Mouse (Mus musculus): ENCODE measurements around the gene Slc12a9. TPM values are rescaled to one million over a fixed set of nuclear protein-coding genes. Genes with fewer than 3 reads are reported as not detected.
A peak's percentile ranks its signal among the peaks of the same experiment; 100 is the strongest.
"Not testable (repeated sequence)": the region's sequence is repeated elsewhere in the genome, so short reads cannot be mapped to it uniquely, and the experiment has no call there.

Slc12a9 gene
- total and polyA plus RNA-seq, 3 experiments: 3.0 to 11.1 (median 7.9) TPM

DNA sequence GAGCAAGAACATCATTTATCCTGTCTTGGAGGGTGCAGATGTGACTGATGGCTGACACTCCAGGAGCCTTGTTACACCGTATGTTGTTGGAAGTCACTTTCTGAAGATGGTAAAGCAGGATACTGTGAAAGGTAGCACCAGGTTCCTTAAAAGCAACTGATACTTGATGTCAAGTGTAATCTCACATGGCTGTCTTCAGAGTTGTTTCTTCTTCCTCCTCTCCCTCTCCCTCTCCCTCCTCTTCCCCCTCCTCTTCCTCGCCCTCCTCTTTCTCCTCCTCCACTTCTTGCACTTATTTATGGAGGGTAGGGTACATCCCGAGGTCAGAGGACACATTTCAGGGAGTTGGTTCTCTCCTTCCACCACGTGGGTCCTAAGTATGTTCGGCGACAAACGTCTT, 47.4 kb downstream of the Slc12a9 start:
- Histone ChIP-seq H3K36me3 (replicated peaks in 1 of 2; ENCODE audit: control insufficient read depth in 1 of 2, insufficient read depth in 1 of 2, low read length in 1 of 2) (no peaks in the 10 kb centered on the region), H3K4me2 (ENCODE audit: insufficient read depth, low read depth, poor library complexity, severe bottlenecking) (no peak overlapping the region), H3K27me3 (replicated peaks) (peaks cover 47% of the 10 kb centered on the region), H3K4me3 (replicated peaks in 1 of 3; ENCODE audit: low read depth in 2 of 3, low read length in 2 of 3, poor library complexity in 1 of 3) (no peak overlapping the region), H3K9ac (ENCODE audit: insufficient read depth, low read depth) (no peak overlapping the region), H3K9me3 (replicated peaks; ENCODE audit: low read length) (peaks cover 16% of the 10 kb centered on the region), H3K27ac (ENCODE audit: insufficient read depth, low read depth) (no peak overlapping the region), H3K4me1 (ENCODE audit: control insufficient read depth in 1 of 2, insufficient read depth in 2 of 2) (peaks cover 14 to 41% of the 10 kb centered on the region in 2 experiments; a peak in 3 of 4 replicates), H3K79me2 (replicated peaks; ENCODE audit: control insufficient read depth, extremely low read depth, insufficient read depth, poor library complexity, severe bottlenecking) (no peaks in the 10 kb centered on the region)
- no peak for DNase-seq (ENCODE audit: extremely low read depth)
- TF ChIP-seq MYC (IDR thresholded peaks at IDR 0.05; ENCODE audit: low read depth, low read length): no peak
- no peak for TF ChIP-seq CHD1 (IDR thresholded peaks at IDR 0.05; ENCODE audit: low read depth, low read length)
- TF ChIP-seq POLR2AphosphoS2 (IDR thresholded peaks at IDR 0.05; ENCODE audit: low read depth, low read length): no peak
- TF ChIP-seq ELF1 (IDR thresholded peaks at IDR 0.05; ENCODE audit: low read depth, low read length): no peak
- TF ChIP-seq KAT2A (IDR thresholded peaks at IDR 0.05; ENCODE audit: insufficient replicate concordance, low read length): no peak
- TF ChIP-seq IRF4 (IDR thresholded peaks at IDR 0.05; ENCODE audit: low read depth, low read length): no peak
- TF ChIP-seq POLR2A (IDR thresholded peaks at IDR 0.05; ENCODE audit: low read depth, low read length): no peak
- TF ChIP-seq E2F4 (IDR thresholded peaks at IDR 0.05; ENCODE audit: insufficient replicate concordance, low read depth, low read length): no peak
- TF ChIP-seq MXI1 (IDR thresholded peaks at IDR 0.05; ENCODE audit: low read depth, low read length): no peak
- TF ChIP-seq NELFE (IDR thresholded peaks at IDR 0.05; ENCODE audit: low read depth, low read length): no peak
- no peak for TF ChIP-seq ZMIZ1 (IDR thresholded peaks at IDR 0.05; ENCODE audit: low read depth, low read length)
- in situ Hi-C loops (cut with MboI; ENCODE audit: low pct_ligation_motif_present, low pct_unique_long_range_greater_than_20kb, low sequenced_read_pairs): no loop called here
- dilution Hi-C loops (cut with MboI; ENCODE audit: extremely low pct_ligation_motif_present, extremely low pct_unique_long_range_greater_than_20kb, low sequenced_read_pairs): no loop called here

DNA sequence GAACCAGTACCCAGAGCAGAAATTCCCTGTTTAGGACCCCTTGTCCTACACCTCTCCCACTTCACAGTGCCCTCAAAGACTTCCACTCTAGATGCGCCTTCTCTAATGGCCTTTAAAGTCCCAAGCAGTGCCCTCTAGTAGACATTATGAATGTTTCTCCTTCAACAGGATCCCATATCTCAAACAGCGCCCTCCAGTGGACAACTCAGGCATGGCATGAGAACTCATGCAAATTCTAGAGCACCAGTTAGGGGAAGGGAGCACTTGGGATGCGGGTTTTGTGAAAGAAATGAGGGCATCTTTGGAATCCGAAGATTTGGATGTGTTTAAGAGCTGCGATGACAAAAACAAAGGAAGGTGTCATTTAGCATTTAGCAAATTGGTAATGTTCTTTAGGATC, 48.4 kb downstream of the Slc12a9 start:
- dilution Hi-C loops (cut with MboI; ENCODE audit: extremely low pct_ligation_motif_present, extremely low pct_unique_long_range_greater_than_20kb, low sequenced_read_pairs): no loop called here

DNA sequence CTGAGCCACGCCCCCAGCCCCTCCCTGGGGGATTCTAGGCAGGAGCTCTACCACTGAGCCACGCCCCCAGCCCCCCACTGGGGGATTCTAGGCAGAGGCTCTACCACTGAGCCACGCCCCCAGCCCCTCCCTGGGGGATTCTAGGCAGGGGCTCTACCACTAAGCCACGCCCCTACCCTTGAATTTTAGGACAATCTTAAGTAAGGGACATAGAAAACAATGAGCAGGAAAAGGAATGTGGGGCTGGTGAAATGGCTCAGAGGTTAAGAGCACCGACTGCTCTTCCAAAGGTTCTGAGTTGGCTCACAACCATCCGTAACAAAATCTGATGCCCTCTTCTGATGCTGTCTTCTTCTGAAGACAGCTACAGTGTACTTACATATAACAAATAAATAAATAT, 49.0 kb downstream of the Slc12a9 start:
- H3K9ac ChIP-seq (ENCODE audit: insufficient read depth, low read depth); H3K4me3 ChIP-seq (replicated peaks in 1 of 3; ENCODE audit: low read depth in 2 of 3, low read length in 2 of 3, poor library complexity in 1 of 3); H3K36me3 ChIP-seq (replicated peaks in 1 of 2; ENCODE audit: control insufficient read depth in 1 of 2, insufficient read depth in 1 of 2, low read length in 1 of 2); H3K27ac ChIP-seq (ENCODE audit: insufficient read depth, low read depth); dilution Hi-C loops (cut with MboI; ENCODE audit: extremely low pct_ligation_motif_present, extremely low pct_unique_long_range_greater_than_20kb, low sequenced_read_pairs); H3K4me2 ChIP-seq (ENCODE audit: insufficient read depth, low read depth, poor library complexity, severe bottlenecking); DNase-seq (ENCODE audit: extremely low read depth); in situ Hi-C loops (cut with MboI; ENCODE audit: low pct_ligation_motif_present, low pct_unique_long_range_greater_than_20kb, low sequenced_read_pairs); H3K79me2 ChIP-seq (replicated peaks; ENCODE audit: control insufficient read depth, extremely low read depth, insufficient read depth, poor library complexity, severe bottlenecking): not testable (repeated sequence)
- Histone ChIP-seq H3K4me1 (ENCODE audit: control insufficient read depth in 1 of 2, insufficient read depth in 2 of 2) (peaks cover 6 to 25% of the 10 kb centered on the region in 2 experiments; a peak in 3 of 4 replicates), H3K27me3 (replicated peaks) (peaks cover 48% of the 10 kb centered on the region), H3K9me3 (replicated peaks; ENCODE audit: low read length) (peaks cover 16% of the 10 kb centered on the region)

More for the DNA sequence above, 48.4 kb downstream of the Slc12a9 start:
- Histone ChIP-seq H3K4me2 (ENCODE audit: insufficient read depth, low read depth, poor library complexity, severe bottlenecking) (no peak overlapping the region), H3K4me1 (ENCODE audit: control insufficient read depth in 1 of 2, insufficient read depth in 2 of 2) (peaks cover 6 to 32% of the 10 kb centered on the region in 2 experiments; a peak in 3 of 4 replicates), H3K27ac (ENCODE audit: insufficient read depth, low read depth) (no peak overlapping the region), H3K79me2 (replicated peaks; ENCODE audit: control insufficient read depth, extremely low read depth, insufficient read depth, poor library complexity, severe bottlenecking) (no peaks in the 10 kb centered on the region), H3K36me3 (replicated peaks in 1 of 2; ENCODE audit: control insufficient read depth in 1 of 2, insufficient read depth in 1 of 2, low read length in 1 of 2) (no peaks in the 10 kb centered on the region), H3K4me3 (replicated peaks in 1 of 3; ENCODE audit: low read depth in 2 of 3, low read length in 2 of 3, poor library complexity in 1 of 3) (no peak overlapping the region), H3K27me3 (replicated peaks) (peaks cover 50% of the 10 kb centered on the region), H3K9ac (ENCODE audit: insufficient read depth, low read depth) (no peak overlapping the region), H3K9me3 (replicated peaks; ENCODE audit: low read length) (peaks cover 16% of the 10 kb centered on the region)
- TF ChIP-seq CTCF (conservative IDR thresholded peaks at IDR 0.05 in 1 of 2, IDR thresholded peaks at IDR 0.05 in 1 of 2; ENCODE audit: low read depth in 2 of 2, low read length in 2 of 2) (peak; percentile 24 to 71; a peak in 3 of 4 replicates), JUND (conservative IDR thresholded peaks at IDR 0.05; ENCODE audit: low read depth, low read length) (no peak), SMC3 (IDR thresholded peaks at IDR 0.05; ENCODE audit: low read depth, low read length) (peak; percentile 55), ZKSCAN1 (IDR thresholded peaks at IDR 0.05; ENCODE audit: borderline replicate concordance, low read depth, low read length) (no peak), MAFK (IDR thresholded peaks at IDR 0.05; ENCODE audit: insufficient replicate concordance, low read length) (no peak)
- no peak for DNase-seq (ENCODE audit: extremely low read depth)
- in situ Hi-C loops (cut with MboI; ENCODE audit: low pct_ligation_motif_present, low pct_unique_long_range_greater_than_20kb, low sequenced_read_pairs): no loop called here
